Mouse (Mus musculus) frontal cortex, adult (tissue): ENCODE data around the gene Tbl3.
"Not testable (repeated sequence)": the region's sequence is repeated elsewhere in the genome, so short reads cannot be mapped to it uniquely, and the experiment has no call there.

Source experiments
- ATAC-seq: cut with Nextera tagmentation; 2 replicates; pipeline ENCODE4 v1.9.2; 2017; ENCODE audit warnings: mild to moderate bottlenecking, moderate library complexity, mixed read lengths; ENCODE audit not compliant: low TSS enrichment

The Tbl3 gene

DNA sequence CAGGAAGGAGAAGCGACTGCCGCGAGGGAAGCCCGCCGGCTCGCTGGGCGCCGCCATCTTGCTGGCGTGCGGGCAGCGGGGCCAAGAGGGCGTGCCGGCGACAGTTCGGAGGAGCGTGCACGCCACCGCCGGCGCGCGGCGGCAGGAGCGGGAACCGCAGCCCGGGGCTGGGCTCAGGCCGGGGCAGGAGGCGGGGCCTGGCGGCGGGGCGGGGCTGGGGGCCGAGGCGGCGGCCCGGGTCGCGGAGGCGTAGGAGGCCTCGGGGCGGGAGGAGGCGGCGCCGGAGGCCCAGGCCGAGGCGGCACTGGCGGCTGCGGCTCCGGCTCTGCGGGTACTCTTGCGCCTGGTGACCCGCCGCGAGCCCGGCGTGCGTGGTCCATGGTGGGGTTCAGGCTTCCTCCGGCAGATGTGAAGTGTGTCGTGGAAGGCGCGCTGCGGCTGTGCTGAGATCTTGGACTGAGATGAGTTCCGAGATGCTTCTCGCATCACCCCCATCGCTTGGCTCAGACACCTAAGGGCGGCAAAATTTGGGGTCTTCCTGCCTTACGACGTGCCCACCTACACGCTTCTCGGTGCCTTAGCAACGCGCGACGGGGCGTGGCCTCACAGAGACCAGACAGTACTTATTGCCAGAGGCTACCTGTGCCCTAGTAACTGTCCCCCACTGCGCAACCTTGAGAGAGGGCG lies 11.3 kb downstream of the Tbl3 start, which contains the start of the genes Gfer and Noxo1:
Gfer (minus strand) TSS at position 146 of the 687 bp plus-strand sequence.
Noxo1 (plus strand) TSS at position 224 of the 687 bp plus-strand sequence.
- peak; percentile 83 for ATAC-seq

DNA sequence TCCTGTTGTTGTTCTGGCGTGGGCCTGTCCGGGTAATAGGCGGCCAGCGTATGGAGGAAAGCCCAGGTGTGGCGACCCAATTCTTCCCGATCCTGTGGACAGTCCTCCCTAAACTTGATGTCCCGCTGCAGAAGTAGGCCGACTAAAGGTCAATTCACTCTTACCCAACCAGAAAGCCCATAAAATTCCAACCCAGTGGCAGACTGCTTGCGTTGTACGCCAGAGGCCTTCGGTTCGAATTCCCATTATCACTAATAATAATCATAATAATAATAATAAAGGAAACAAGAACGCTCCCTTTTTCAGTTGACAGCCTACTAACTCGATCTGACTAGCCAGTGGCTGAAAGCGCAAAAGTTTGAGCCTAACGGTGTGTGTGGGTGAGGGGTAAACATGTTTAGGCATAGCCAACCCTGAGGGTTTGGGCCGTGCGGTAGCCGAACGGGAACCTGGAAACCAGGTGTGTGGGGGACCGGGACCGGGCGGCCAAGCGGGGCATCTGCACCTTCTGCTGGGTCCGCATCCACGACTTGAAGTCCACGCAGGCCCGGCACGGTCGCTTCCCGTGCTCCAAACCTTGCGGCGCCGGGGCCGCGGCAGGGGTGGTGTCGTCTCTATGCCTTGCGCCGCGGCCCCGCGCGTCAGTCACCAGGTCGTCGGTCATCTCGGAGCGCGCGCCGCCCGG lies 12.0 kb downstream of the Tbl3 start:
- peak; percentile 5; the same call in 1 of the 2 replicates for ATAC-seq

DNA sequence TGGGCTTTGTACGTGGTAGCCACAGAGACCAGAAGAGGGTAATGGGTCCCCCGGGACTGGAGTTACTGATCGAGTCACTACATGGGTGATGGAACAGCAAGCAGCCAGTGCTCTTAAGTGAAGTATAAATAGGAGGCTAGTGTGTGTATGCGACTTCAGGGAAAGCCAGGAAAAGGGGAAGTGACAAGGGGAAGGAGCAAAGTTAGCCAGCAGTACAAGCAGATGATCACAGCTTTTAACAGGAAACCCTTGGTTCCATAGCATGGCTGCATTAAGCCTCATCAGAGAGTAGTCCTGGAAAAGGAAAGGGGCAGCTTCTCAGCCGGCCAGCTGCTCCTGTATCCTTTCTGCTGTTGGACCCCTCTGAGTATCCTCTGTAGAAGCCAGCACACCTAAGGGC lies 15.1 kb downstream of the Tbl3 start:
- no peak for ATAC-seq

DNA sequence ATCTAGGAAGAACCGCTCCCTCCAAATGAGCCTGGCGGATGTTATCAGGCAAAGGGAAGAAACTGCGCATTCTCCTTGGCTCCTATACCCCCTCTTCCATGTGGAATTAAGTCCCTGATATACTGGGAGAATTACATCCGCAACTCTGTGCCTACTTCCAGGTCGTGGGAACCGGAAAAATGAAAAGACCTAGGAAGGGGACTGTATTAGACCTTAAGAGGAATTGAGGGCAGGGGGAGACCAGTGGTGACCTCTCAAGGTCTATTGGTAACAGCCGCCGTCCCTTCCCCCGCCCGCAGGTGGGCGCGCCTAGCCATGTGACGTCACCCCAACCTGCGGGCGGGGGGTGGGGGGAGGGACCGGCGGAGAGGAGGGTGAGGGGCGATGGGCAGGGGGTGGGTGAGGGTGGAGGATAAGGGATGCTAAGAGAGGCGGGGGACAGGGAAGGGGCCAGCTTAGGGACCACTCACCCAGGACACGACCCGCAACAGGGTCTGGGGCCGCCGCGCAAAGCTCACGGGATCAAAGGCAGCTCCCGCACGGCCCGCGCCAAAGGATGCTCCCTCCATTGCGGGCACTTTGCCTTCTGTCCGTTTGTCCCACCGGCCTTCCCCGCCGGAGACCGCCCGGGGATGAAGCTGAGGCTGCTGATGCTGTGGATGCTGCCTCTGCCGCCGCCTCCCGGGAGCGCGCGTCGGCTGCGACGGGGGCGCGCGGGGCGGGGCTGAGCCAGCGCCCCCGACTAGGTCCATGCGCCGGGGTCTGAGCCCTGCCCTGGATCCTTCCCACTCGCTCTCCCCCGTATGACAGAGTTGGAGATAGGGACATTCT lies 18.0 kb downstream of the Tbl3 start, which contains the start of gene Syngr3:
Syngr3 (minus strand) TSS at position 705 of the 831 bp plus-strand sequence.
- peak; percentile 51; the same call in 1 of the 2 replicates for ATAC-seq

DNA sequence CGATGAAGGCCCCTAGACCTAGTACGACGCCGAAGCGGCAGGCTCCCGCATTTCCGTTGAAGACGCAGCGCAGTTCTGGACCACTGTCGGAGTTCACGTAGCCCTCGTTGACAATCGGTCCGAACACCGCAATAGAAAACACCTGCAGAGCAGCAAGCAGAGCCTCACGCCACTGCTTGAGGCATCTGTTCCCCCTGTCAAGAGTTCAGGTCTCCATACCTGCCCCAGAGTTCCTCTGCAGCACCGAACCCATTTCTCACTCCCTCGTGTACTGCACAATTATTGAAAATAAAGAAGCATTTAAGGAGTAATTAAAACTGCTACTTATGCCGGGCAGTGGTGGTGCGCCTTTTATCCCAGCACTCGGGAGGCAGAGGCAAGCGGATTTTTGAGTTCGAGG lies 19.9 kb downstream of the Tbl3 start:
- ATAC-seq, result no peak

DNA sequence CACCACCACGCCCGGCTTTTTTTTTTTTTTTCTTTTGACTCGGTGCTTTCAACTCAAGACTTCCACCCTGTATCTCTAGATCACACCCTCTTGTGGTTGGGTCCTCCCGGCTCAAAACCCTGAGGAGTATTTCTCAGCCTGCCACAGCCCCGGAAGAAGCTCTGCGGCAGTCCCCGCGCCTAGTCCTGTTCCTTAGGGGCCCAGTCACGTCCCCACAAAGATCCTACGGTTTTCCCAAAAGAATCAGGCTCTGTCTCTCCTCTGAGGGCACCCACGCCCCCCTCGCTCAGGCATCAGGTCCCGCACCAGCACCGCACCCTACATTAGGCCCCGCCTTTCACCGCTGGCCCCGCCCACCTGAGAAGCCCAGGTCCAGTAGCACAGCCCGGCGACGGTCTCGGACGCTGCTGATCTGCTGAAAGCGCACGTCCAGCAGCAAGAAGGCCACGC lies 20.3 kb downstream of the Tbl3 start:
- no peak for ATAC-seq

DNA sequence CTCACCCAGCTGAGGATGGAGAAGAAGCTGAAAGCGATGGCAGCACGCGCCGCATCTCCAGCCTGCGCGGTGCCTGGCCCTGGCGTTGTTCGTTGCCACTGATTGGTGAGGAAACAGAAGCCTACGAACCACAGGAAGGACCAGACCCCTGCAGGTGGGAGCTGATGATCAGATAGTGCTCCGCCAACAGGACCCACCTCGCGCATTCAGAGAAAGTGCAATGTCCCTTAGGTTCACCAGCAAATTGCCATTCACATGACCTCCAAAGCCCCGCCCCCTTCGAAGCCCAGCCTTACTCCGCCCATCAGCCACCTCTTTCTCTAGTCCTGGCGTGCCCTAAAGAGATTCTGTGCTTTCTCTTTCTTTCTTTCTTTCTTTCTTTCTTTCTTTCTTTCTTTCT lies 20.9 kb downstream of the Tbl3 start:
- ATAC-seq, result no peak

DNA sequence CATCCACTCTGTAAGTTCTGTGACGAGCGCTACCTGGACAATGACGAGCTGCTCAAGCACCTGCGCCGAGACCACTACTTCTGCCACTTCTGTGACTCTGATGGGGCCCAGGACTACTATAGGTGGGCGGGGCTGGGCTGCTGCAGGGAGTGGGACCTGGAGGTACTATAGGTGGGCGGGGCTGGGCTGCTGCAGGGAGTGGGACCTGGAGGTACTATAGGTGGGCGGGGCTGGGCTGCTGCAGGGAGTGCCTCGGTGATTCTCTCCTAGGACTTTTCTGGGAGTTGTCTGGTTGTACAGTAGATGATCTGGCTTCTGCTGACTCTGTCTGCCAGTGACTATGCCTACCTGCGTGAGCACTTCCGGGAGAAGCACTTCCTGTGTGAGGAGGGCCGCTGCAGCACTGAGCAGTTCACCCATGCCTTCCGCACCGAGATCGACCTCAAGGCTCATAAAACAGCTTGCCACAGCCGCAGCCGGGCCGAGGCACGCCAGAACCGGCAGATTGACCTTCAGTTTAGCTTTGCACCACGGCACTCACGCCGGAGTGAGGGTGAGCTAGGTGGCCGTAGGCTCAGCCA lies 29.9 kb downstream of the Tbl3 start:
- ATAC-seq, result no peak

DNA sequence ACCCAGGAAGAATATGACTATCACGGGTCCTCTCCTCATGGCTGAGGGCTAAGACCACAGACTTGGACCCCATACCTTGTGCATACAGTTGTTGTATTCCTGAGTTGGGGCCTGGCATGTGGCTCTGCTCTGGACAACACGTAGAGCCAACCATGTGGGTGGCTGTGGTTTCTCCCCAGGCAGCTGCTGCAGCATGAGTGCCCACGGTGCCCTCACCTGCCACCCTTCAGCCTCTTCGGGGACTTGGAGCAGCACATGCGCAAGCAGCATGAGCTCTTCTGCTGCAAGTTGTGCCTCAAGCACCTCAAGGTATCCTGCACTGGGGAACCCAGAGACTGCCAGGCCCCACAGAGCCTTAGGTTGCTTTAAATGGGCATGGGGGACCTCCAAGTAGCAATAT lies 30.6 kb downstream of the Tbl3 start:
- ATAC-seq, result no peak

DNA sequence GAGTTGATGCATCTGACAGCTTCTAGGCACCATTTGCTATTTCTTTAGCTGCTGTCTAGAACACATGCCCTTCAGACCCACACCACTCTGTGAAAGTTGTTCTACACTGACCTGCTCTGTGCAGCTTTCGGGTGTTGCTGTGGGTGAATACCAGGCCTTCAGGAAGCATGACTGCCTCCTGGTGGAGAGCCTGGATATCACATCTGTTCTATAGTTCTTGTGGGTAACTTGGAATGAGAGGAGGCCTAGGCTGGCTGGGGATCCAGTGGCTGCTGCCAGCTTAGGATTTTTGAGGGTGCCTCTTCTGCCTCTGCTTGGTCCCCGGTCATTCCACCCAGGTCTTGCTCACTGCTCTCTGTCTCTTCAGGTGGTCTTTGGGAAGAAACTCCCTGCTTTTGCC lies 31.3 kb downstream of the Tbl3 start:
- no peak for ATAC-seq

DNA sequence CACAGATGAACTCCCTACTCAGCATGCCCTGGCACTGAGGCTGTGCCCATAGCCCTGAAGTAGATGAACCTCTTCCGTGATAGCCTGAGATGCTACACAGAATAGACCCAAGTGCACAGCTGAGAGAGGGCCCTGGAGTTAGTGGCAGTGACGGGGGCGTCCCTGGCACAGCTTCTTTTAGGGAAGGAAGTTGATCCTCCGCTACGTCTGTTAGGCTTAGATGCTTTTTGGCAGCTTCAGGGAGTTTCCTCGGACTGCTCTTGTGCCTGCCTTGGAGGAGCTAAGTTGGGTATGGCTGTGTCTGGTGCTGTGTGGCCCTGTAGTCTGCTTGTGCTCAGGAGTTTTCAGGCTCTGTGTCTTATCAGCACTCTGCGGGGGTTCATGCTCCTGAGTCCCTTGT lies 33.2 kb downstream of the Tbl3 start:
- ATAC-seq, result peak; percentile 56

DNA sequence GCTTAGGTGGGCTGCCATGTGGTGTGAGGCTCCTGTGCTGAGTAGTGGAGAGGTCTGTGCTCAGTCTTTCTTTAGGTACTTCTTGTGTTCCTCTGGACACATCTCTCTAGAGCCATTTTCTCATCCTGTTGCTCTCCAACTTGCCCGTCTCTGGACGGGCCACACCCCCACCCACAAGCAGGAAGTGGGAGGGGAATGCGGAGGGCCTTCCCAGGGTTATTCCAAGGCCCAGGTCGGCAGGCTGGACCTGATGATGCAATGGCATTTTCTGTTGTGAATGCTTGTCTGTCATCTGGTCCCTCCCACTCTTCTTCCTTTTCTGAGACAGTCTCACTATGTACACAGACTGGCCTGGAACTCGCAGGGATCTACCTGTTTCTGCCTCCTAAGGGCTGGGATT lies 35.3 kb downstream of the Tbl3 start:
- ATAC-seq, result no peak

DNA sequence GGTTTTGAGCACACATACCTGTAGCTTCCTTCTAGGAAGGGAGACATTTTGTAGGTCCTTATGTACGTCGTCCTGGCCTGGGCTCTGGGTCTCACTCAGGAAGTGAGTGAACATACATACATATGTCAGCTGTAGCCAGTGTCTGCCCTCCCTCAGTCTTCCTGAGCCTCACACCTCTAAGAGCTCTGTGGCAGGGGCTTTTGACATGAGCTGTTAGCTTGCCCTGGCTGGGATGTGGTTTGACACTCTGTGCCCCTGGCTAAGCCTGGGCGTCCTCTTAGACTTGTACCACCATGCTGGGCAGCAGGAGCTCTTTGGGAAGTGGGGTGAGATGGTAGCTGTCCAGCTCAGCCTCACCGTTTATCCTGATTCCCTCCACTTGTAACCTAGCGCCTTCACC lies 36.1 kb downstream of the Tbl3 start:
- ATAC-seq, result no peak

DNA sequence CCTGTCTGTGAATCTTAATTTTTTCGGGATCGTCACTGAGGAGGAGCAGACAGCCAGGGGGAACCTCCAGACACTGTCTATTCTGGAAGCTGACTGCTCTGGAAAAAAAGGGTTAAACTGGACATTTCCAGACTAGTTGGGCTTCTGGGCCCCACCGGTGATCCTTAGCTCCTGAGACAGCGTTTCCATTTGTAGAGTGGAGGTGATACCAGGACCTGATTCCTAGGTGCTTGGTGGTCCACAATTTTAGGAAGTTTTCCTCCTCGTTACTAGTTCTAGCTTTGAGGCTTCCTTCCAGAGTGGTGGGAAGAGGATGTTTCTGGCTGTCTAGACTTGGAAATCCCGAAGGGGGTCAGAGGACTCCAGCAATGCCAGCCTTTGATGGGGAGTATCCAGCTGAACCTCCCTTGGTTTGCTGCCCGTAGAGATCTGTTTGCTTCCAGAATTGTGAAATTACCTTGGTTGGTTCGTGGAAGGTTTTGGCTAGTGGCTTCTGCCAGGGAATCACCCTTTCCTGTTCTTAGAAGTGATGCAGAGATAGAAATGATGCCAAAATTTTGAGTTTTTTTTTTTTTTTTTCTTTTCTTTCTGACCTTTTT lies 37.1 kb downstream of the Tbl3 start:
- no peak for ATAC-seq

DNA sequence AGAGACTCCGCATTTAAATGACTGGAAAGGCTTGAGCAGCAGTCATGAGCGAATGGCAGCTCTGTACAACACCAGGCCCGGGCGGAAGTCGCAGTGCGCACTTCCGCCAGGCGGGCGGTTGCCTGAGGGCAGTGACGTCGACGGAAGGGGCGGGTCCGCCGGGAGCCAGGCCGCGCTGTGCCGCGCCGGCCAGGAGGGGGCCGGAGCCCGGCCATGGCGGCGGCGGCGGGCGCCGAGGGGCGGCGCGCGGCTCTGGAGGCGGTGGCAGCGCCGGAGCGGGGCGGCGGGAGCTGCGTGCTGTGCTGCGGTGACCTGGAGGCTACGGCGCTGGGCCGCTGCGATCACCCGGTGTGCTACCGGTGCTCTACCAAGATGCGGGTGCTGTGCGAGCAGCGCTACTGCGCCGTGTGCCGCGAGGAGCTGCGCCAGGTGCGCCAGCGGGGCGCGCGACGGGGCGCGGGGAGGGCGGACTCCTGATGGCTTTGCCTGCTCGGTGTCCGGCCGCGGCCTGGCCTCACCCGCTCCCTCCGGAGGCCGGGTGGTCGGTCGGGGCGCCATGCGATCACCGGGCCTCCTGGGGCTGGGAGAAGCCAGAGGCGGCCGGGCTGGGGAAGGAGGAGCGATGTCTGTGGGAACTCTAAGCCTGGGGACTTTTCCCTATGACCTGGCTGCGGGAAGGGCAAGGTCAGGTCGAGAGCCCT lies 37.8 kb downstream of the Tbl3 start, which contains the start of gene Zfp598:
Zfp598 (plus strand) TSS at position 143 of the 701 bp plus-strand sequence.
- ATAC-seq, result peak; percentile 95

DNA sequence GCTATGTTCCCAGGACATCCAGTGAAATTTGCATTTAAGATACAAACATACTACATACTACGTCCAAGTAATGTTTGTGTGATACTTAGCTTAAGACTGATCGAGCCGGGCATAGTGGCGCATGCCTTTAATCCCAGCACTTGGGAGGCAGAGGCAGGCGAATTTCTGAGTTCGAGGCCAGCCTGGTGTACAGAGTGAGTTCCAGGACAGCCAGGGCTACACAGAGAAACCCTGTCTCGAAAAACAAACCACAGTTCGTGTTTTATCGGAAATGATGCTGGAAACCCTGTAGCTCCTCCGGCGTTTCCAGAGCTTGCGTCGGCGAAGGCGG lies 38.3 kb downstream of the Tbl3 start:
- ATAC-seq, result not testable (repeated sequence)

DNA sequence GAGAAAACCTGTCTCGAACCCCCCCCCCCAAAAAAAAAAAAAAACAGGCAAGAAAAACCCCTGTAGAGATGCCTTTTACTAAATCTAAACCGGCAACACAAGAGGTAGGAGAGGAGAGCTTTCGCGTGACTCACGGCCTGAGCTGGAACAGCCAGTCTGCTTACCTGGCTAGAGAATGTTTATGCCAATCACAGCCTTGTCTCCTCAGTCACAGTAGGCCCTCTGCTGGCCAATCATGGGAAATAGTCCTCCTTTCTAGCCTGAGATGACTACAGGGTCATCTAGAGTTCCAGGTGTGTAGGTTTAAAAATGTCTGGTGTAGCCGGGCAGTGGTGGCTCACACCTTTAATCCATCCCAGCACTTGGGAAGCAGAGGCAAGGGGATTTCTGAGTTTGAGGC lies 40.0 kb downstream of the Tbl3 start:
- ATAC-seq, result peak; percentile 25; the same call in 1 of the 2 replicates

DNA sequence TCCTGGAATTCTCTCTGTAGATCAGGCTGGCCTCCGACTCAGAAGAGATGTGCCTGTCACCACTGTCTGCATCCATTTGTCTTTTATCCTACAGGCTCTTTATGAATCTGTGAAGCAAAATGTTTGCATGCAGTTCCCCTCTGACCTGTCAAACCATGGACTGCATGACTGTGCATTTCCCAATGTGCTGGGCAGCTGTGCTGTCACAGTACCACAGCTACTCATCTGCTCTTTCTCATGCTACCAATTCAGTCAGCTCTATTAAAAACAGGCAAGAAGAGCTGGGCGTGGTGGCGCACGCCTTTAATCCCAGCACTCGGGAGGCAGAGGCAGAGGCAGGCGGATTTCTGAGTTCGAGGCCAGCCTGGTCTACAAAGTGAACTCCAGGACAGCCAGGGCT lies 40.4 kb downstream of the Tbl3 start:
- ATAC-seq, result not testable (repeated sequence)

DNA sequence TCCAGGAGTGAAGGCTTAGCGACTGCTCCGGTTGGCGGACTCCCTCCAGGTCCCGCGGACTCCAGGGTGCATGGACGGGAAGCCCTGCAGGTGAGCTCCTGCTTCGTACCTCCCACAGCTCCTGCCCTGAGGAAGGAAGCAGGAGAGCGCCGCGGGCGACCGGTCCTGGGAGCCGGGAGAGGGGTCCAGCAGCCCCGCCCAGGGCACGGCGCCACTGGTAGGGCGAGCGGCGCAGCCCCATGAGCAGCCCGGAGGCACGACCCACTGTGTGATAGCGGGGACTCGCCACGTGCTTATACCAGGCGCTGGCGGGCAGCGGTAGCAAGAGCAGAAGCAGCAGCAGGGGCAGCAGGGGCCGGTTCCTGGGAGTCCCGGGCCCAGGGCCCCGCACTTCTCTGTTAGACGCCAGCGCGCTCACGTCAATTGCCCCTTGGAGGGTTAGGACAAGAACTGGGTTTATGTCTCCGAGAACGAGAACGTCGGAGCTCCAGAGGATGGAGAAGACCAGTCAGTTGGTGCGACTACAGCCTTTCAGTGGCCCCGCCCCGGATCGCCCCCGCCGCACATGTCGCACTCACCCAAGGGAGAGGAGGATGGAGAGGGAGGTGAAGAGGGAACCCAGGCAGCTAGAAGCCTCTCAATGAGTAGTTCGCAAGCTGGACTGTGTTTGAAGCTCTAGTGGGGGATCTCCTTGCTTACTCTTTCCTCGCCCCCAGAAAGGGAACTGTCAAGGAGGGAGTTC lies 49.3 kb downstream of the Tbl3 start, which contains the start of gene Npw:
Npw (minus strand) TSS at position 441 of the 742 bp plus-strand sequence.
- no peak; the same call in 1 of the 2 replicates for ATAC-seq

DNA sequence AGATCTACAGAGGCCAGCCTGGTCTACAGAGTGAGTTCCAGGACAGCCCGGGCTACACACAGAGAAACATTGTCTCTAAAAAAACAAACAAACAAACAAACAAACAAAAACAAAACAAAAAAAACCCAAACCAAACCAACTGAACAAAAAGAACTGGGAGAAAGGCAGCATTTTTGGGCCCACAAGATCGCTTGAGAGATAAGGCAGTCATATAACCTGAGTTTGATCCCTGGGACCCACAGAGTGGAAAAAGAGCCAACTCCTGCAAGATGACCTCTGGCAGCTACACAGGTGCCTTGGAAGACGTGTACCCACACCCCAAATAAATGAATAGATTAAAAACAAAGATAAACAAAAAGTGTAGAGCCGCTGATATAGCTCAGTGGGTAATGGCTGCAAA lies 52.5 kb downstream of the Tbl3 start:
- no peak for ATAC-seq
